Mouse (Mus musculus): ENCODE results near the gene Khdrbs1. TPM values are rescaled to one million over a fixed set of nuclear protein-coding genes. Genes with fewer than 3 reads are reported as not detected.
"Not testable (repeated sequence)": the region's sequence is repeated elsewhere in the genome, so short reads cannot be mapped to it uniquely, and the experiment has no call there.

Khdrbs1 gene
- polyA plus RNA-seq, 1 experiment: 61.6 TPM

DNA sequence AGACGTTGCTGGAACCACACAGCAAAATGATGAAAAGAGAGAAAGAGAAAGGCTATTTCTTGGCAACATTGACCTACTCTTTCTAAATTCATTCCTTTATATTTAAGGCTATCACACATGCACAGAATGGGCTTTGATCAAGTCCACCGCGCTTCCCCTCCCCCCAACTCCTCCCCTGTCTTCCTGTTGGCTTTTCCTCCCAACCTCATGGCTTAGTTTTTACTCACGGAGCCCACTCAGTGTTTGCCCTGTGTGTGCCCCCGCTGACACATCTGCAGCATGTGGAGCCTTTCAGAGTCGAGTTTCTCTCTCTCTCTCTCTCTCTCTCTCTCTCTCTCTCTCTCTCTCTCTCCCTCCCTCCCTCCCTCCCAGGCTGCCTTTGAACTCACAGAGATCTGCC lies 28.5 kb upstream of the Khdrbs1 start:
- Histone ChIP-seq H3K36me3 (ENCODE audit: control insufficient read depth, insufficient read depth) (no peaks in the 10 kb centered on the region), H3K79me3 (ENCODE audit: low read depth) (no peaks in the 10 kb centered on the region), H3K27me3 (ENCODE audit: control insufficient read depth, insufficient read depth, insufficient read length) (no peaks in the 10 kb centered on the region), H3ac (ENCODE audit: control insufficient read depth, insufficient read length, low read depth) (no peak overlapping the region), H3K4me3 (ENCODE audit: insufficient read depth, poor library complexity, severe bottlenecking) (no peak overlapping the region), H3K79me2 (ENCODE audit: control insufficient read depth, insufficient read depth) (no peaks in the 10 kb centered on the region)
- TF ChIP-seq USF1 (IDR thresholded peaks at IDR 0.05; ENCODE audit: low read depth): no peak
- TF ChIP-seq CEBPB (IDR thresholded peaks at IDR 0.05; ENCODE audit: low read depth): no peak
- no peak for TF ChIP-seq MYOD1 (IDR thresholded peaks at IDR 0.05; ENCODE audit: control insufficient read depth, insufficient read length, low read depth)
- TF ChIP-seq MAX (IDR thresholded peaks at IDR 0.05): no peak
- TF ChIP-seq FOSL1 (IDR thresholded peaks at IDR 0.05; ENCODE audit: insufficient read depth, low read length, poor library complexity, severe bottlenecking): no peak
- no peak for TF ChIP-seq CTCF (IDR thresholded peaks at IDR 0.05; ENCODE audit: control insufficient read depth, insufficient read depth, insufficient read length)
- TF ChIP-seq MYOG (IDR thresholded peaks at IDR 0.05; ENCODE audit: control insufficient read depth, extremely low read depth, insufficient read length): no peak

DNA sequence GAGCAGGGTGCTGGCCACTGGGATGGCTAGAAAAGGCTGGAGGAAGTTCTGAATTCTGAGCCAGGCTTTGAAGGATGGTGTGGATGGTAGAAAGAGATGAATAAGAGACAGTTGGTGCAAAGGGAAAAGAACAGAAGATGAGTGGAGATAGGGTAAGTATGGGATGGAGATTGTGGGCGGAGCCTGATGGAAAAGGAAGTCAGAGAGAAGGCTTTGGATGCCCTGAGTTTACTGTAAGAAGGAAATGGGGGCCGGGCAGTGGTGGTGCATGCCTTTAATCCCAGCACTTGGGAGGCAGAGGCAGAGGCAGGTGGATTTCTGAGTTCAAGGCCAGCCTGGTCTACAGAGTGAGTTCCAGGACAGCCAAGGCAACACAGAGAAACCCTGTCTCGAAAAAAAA lies 26.6 kb upstream of the Khdrbs1 start:
- H3ac ChIP-seq (ENCODE audit: control insufficient read depth, insufficient read length, low read depth); H3K79me3 ChIP-seq (ENCODE audit: low read depth); H3K4me3 ChIP-seq (ENCODE audit: insufficient read depth, poor library complexity, severe bottlenecking); H3K27me3 ChIP-seq (ENCODE audit: control insufficient read depth, insufficient read depth, insufficient read length); H3K36me3 ChIP-seq (ENCODE audit: control insufficient read depth, insufficient read depth); H3K79me2 ChIP-seq (ENCODE audit: control insufficient read depth, insufficient read depth): not testable (repeated sequence)

DNA sequence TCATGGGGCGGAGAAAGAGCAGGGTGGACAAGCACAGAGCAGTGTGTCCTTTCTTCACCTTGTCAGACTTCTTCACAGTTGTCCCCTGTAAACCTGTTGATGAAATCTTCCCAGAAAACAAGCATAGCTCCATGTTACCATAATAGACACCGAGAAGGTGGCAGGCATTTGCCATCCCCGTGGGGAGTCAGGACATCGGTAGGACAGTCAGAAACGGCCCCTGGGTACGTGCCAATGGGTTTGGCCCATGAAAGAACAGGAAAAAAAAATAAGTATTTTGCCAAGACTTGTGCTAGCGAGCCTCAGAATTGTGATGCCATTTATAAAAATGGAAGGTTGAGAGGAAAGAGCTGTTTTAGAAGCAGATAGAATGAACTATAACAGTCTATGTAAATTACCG lies 25.7 kb upstream of the Khdrbs1 start:
- H3K79me3 ChIP-seq (ENCODE audit: low read depth): no peaks in the 10 kb centered on the region
- no peak overlapping the region for H3K4me3 ChIP-seq (ENCODE audit: insufficient read depth, poor library complexity, severe bottlenecking)
- no peaks in the 10 kb centered on the region for H3K79me2 ChIP-seq (ENCODE audit: control insufficient read depth, insufficient read depth)
- H3K36me3 ChIP-seq (ENCODE audit: control insufficient read depth, insufficient read depth): no peaks in the 10 kb centered on the region
- no peak overlapping the region for H3ac ChIP-seq (ENCODE audit: control insufficient read depth, insufficient read length, low read depth)
- TF ChIP-seq CEBPB (IDR thresholded peaks at IDR 0.05; ENCODE audit: low read depth): no peak
- TF ChIP-seq USF1 (IDR thresholded peaks at IDR 0.05; ENCODE audit: low read depth): no peak
- no peak for TF ChIP-seq FOSL1 (IDR thresholded peaks at IDR 0.05; ENCODE audit: insufficient read depth, low read length, poor library complexity, severe bottlenecking)
- TF ChIP-seq MYOG (IDR thresholded peaks at IDR 0.05; ENCODE audit: control insufficient read depth, extremely low read depth, insufficient read length): no peak
- TF ChIP-seq MAX (IDR thresholded peaks at IDR 0.05): no peak
- no peak for TF ChIP-seq MYOD1 (IDR thresholded peaks at IDR 0.05; ENCODE audit: control insufficient read depth, insufficient read length, low read depth)
- TF ChIP-seq CTCF (IDR thresholded peaks at IDR 0.05; ENCODE audit: control insufficient read depth, insufficient read depth, insufficient read length): no peak
- H3K27me3 ChIP-seq (ENCODE audit: control insufficient read depth, insufficient read depth, insufficient read length): no peaks in the 10 kb centered on the region

DNA sequence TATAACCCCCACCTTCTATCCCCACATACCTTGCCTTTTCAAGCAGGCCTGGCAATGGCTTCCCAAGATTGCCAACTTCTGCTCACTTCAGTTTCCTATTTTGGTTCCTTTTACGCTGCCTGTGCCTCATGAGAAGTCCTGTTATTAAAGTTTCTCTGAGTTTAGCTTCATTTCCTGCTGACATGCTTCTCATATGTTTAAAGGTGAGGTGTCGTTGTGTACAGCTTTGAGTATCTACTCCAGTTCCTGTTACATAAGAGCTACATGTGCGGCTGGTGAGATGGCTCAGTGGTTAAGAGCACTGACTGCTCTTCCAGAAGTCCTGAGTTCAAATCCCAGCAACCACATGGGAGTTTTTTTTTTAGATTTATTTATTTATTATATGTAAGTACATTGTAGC lies 23.2 kb upstream of the Khdrbs1 start:
- TF ChIP-seq FOSL1 (IDR thresholded peaks at IDR 0.05; ENCODE audit: insufficient read depth, low read length, poor library complexity, severe bottlenecking): no peak
- no peak for TF ChIP-seq MYOG (IDR thresholded peaks at IDR 0.05; ENCODE audit: control insufficient read depth, extremely low read depth, insufficient read length)
- TF ChIP-seq MAX (IDR thresholded peaks at IDR 0.05): no peak
- TF ChIP-seq CTCF (IDR thresholded peaks at IDR 0.05; ENCODE audit: control insufficient read depth, insufficient read depth, insufficient read length): no peak
- no peak for TF ChIP-seq USF1 (IDR thresholded peaks at IDR 0.05; ENCODE audit: low read depth)
- no peaks in the 10 kb centered on the region for H3K79me3 ChIP-seq (ENCODE audit: low read depth)
- no peaks in the 10 kb centered on the region for H3K27me3 ChIP-seq (ENCODE audit: control insufficient read depth, insufficient read depth, insufficient read length)
- no peaks in the 10 kb centered on the region for H3K36me3 ChIP-seq (ENCODE audit: control insufficient read depth, insufficient read depth)
- no peak overlapping the region for H3ac ChIP-seq (ENCODE audit: control insufficient read depth, insufficient read length, low read depth)
- no peak overlapping the region for H3K4me3 ChIP-seq (ENCODE audit: insufficient read depth, poor library complexity, severe bottlenecking)
- H3K79me2 ChIP-seq (ENCODE audit: control insufficient read depth, insufficient read depth): no peaks in the 10 kb centered on the region

DNA sequence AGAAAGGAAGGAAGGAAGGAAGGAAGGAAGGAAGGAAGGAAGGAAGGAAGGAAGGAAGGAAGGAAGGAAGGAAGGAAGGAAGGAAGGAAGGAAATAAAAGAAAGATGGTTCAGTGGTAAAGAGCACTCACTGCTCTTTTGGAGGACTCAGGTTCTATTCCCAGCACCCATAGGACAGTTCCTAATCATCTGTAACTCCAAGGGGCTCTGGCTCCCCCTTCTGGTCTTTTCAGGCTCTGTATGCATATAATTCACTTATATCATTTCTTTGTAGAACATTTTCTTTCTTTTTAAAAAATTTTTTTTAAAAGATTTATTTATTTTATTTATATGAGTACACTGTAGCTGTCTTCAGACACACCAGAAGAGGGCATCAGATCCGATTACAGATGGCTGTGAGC lies 20.4 kb upstream of the Khdrbs1 start:
- not testable (repeated sequence) for H3K4me3 ChIP-seq (ENCODE audit: insufficient read depth, poor library complexity, severe bottlenecking); H3K27me3 ChIP-seq (ENCODE audit: control insufficient read depth, insufficient read depth, insufficient read length); H3ac ChIP-seq (ENCODE audit: control insufficient read depth, insufficient read length, low read depth); H3K36me3 ChIP-seq (ENCODE audit: control insufficient read depth, insufficient read depth); H3K79me2 ChIP-seq (ENCODE audit: control insufficient read depth, insufficient read depth); H3K79me3 ChIP-seq (ENCODE audit: low read depth)

DNA sequence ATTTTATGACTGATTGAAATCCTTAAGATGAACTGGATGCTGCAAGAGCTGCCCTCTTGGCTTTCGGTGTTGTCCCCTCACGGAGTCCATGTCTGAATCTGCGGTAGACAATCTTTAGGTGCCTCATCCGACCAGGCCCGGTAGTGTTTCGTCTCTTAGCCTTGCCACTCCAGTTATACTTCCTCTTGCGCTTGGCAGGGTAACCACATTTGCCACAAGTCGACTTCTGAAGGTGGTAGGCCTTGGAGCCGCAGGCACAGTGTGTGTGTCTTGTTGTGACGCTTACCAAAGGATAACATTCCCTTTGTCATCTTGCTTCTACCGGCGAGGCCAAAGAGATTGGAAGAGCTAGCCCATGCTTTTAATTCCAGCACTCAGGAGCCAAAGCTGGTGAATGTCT lies 19.5 kb upstream of the Khdrbs1 start:
- Histone ChIP-seq H3K36me3 (ENCODE audit: control insufficient read depth, insufficient read depth) (no peaks in the 10 kb centered on the region), H3K27me3 (ENCODE audit: control insufficient read depth, insufficient read depth, insufficient read length) (no peaks in the 10 kb centered on the region), H3K79me2 (ENCODE audit: control insufficient read depth, insufficient read depth) (no peaks in the 10 kb centered on the region), H3K79me3 (ENCODE audit: low read depth) (no peaks in the 10 kb centered on the region), H3ac (ENCODE audit: control insufficient read depth, insufficient read length, low read depth) (no peak overlapping the region), H3K4me3 (ENCODE audit: insufficient read depth, poor library complexity, severe bottlenecking) (no peak overlapping the region)
- no peak for TF ChIP-seq MYOG (IDR thresholded peaks at IDR 0.05; ENCODE audit: control insufficient read depth, extremely low read depth, insufficient read length)
- TF ChIP-seq FOSL1 (IDR thresholded peaks at IDR 0.05; ENCODE audit: insufficient read depth, low read length, poor library complexity, severe bottlenecking): no peak

DNA sequence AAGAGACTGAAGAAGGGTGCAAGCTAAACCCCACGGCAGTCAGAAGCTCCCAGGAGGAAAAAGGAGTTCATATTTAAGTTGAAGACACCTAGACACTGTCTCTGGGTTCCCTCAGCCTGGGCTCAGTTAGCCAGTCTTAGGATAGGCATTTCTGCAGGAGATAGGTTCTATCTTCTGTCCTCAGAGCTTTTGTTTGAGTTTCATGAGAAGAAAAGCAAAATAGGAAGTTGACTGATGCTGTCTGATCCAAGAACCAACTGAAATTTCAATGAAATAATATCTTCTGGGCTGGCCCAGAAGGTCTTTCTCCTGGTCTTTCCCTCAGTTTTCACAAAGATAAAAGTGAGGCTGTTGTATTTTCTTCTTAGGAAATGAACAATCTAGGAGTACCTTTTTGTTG lies 13.4 kb upstream of the Khdrbs1 start:
- H3K36me3 ChIP-seq (ENCODE audit: control insufficient read depth, insufficient read depth): no peaks in the 10 kb centered on the region

More for the DNA sequence above, 13.4 kb upstream of the Khdrbs1 start:
- Histone ChIP-seq H3K79me3 (ENCODE audit: low read depth) (no peaks in the 10 kb centered on the region), H3K4me3 (ENCODE audit: insufficient read depth, poor library complexity, severe bottlenecking) (no peak overlapping the region), H3ac (ENCODE audit: control insufficient read depth, insufficient read length, low read depth) (no peak overlapping the region), H3K27me3 (ENCODE audit: control insufficient read depth, insufficient read depth, insufficient read length) (no peaks in the 10 kb centered on the region), H3K79me2 (ENCODE audit: control insufficient read depth, insufficient read depth) (no peaks in the 10 kb centered on the region)
- no peak for TF ChIP-seq CEBPB (IDR thresholded peaks at IDR 0.05; ENCODE audit: low read depth)
- TF ChIP-seq FOSL1 (IDR thresholded peaks at IDR 0.05; ENCODE audit: insufficient read depth, low read length, poor library complexity, severe bottlenecking): no peak
- TF ChIP-seq MAX (IDR thresholded peaks at IDR 0.05): no peak
- no peak for TF ChIP-seq MYOG (IDR thresholded peaks at IDR 0.05; ENCODE audit: control insufficient read depth, extremely low read depth, insufficient read length)
- no peak for TF ChIP-seq CTCF (IDR thresholded peaks at IDR 0.05; ENCODE audit: control insufficient read depth, insufficient read depth, insufficient read length)
- no peak for TF ChIP-seq MYOD1 (IDR thresholded peaks at IDR 0.05; ENCODE audit: control insufficient read depth, insufficient read length, low read depth)

Data from C2C12 (cell line).